Mouse (Mus musculus): ENCODE results near the gene Hif3a.
"Not testable (repeated sequence)": the region's sequence is repeated elsewhere in the genome, so short reads cannot be mapped to it uniquely, and the experiment has no call there.

The Hif3a gene

DNA sequence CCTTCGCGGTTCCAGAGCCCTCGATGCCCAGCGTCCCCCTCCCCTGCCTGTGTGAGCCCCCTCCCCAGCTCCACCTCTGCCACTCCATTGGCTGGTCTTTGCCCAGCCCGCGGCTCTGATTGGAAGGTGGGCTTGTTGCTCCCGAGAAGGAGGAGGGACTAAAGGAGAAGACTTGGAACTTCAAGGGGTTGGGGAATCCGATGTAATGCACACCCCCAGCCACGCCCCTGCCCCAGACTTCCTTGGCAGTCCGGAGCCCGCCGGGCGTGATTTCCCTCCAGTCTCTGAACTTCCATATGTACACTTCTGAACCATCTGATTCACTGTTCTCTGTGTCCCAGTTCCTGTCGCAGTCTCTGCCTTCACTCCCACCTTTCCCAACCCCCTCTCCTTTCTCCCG is at the start of gene Hif3a:
TSS of gene Hif3a (minus strand) at position 39 of the 400 bp plus-strand sequence.
- no peak for DNase-seq (ENCODE audit: low read depth, low spot score)

GRCm38 (mm10) chr7:17101631-17102030 is 39.4 kb upstream of the Hif3a start:
- not testable (repeated sequence) for DNase-seq (ENCODE audit: low read depth, low spot score)

GRCm38 (mm10) chr7:17091280-17091679 is 29.1 kb upstream of the Hif3a start:
- no peak for DNase-seq (ENCODE audit: low read depth, low spot score)

DNA sequence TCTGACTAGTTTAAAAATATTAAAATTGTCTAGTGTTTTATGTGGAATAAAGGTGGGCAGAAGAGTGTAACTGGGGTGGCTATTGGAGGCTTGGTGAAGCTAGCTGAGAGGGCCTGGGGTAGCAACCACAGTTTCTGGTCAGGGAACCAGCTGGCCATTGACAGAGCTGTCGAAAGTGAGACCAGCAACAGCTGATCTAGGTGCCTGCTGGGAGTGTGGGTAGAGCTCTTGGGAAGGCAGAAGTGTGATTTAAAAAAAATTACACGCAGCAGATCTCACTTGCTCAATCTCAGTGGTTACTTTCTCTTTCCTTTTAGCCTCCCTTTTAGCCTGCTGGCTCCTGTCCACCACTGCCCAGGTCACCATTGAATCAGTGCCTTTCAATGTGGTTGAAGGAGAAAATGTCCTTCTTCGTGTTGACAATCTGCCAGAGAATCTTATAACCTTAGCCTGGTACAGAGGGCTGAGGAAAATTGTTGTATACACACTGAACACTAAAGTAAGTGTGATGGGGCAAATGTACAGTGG is 27.9 kb upstream of the Hif3a start:
- no peak for DNase-seq (ENCODE audit: low read depth, low spot score)

DNA sequence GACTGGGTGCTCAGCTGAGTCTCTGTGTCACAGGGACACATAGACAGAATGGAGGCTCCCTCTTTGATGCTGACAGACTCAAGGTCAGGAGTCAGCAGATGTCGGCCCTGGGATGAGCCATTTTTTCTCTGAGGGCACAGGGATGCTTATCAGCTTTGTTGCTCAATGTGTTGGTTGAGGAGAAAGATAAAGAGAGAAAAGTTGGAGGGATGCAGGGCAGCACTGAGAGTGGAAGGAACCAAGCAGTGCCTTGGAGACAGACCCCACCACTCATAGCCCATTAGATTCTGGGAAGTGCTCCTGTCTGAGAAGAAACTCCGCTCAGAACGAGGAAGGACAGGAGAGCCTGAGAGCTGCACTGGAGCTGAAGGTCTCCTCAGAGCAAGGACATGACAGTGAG is 25.5 kb upstream of the Hif3a start:
- no peak for DNase-seq (ENCODE audit: low read depth, low spot score)

DNA sequence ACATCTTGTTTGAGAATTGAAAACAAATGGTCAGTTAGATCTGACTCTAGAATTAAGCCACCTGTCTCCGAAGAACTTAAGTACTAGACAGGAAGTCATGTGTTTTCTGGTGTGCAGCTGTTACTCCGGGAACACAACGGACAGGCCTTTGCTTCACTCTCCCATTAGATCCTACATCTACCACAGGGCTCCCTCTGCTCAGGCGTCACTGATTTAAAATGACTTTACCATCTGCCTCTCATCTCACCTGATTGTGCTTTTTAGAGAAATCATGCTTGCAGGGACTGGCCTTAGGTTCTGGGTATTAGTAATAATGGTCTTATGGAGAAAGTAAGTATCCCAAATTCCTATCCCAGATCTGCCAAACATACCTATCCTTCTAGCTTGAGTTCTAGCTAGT is 20.5 kb upstream of the Hif3a start:
- no peak for DNase-seq (ENCODE audit: low read depth, low spot score)

DNA sequence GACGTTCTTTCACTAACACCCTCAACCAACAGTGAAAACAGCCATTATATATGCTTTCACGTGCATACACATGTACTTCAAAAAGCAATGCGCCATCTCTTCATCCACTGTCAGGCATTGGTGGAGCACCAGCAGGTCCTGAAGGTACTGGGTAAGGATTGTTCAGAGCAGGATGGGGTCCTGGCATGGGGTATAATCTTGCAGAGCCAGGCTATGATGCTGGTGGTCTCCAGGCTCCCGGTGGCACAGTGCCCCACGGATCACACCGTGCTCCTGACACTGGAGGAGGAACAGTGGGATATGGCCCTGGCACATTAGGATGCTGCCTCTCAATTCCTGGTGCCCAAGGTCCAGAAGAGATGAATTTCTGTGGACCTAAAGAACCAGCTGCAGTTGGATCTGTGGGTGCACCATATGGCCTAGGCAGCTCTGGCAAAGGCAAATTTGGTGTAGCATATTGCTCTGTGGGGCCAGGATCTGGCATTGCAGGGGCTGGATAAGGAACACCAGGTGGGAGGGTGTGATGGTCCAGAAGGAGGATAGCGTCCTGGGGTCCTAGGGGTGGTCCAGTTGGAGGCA is 15.9 kb upstream of the Hif3a start:
- no peak for DNase-seq (ENCODE audit: low read depth, low spot score)

DNA sequence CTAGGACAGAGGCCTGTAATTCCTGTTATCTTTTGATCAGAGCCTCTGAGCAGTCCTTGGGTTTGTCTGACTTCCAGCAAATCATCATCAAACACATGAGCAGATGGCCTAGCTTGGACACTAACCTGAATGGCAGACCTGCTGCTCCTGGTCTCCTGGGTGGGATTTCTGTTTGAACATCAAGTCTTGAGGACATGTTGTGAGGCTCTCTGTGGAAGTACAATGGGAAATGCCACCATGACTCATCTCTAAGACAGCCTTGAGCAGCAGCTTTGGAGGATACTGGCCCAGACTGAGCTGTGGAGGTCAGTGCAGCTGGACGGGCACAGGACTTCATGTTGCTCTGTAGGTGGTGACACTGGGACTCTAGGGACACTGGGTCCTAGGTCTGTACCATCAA is 14.3 kb upstream of the Hif3a start:
- DNase-seq (ENCODE audit: low read depth, low spot score) = no peak

DNA sequence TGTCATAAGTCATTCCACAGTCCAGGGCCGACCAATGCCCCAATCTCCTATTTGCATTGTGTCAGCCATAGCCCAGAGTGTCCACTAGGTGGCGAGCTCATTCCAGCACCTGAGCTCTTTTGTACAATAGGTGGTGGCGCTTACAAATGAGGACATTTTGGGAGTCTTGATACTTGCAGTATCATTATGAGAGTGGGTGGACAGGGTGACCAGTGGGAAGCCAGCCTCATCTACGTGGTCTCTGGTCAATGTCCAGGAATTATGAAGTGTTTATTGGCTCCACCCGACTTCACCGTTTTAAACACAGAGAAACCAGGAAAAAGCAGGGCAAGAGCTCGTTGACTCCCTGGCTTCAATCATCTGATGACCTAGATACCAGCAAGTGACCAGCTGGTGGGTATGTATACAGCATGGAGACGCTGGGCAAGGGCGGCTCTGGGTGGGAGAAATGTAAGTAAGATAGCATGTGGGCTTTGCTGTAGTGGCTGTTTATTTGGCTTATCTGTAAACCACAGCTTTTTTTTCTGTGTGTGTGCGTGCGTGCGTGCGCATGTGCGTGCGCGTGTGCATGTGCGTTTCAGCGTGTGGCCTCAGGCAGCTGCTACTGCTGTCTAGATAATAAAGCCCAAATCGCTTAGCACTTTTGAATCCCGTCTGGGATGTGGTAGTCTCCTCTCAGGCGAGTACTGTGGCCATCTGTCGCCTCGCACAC is 11.8 kb upstream of the Hif3a start, which contains the start of gene Psg16:
TSS of gene Psg16 (plus strand) at position 137 of the 712 bp plus-strand sequence.
- DNase-seq (ENCODE audit: low read depth, low spot score) = no peak

DNA sequence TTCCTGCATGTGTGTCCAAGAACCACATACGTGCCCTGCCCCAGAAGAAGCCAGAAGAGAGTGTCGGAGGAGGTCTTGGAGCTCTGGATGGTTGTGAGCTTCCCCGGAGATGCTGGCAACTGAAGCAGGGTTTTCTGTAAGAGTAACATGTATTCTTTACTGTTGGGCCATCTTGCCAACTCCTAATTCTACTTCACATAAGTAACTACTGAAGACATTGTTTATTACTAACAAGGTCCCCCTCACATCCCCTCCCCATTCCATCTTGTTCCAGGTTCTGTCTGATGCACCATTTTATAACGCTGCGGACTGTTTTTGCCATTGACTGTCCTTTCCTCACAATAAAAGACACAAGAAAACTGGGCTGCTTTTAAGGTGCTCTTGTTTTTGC is 11.3 kb upstream of the Hif3a start:
- no peak for DNase-seq (ENCODE audit: low read depth, low spot score)

DNA sequence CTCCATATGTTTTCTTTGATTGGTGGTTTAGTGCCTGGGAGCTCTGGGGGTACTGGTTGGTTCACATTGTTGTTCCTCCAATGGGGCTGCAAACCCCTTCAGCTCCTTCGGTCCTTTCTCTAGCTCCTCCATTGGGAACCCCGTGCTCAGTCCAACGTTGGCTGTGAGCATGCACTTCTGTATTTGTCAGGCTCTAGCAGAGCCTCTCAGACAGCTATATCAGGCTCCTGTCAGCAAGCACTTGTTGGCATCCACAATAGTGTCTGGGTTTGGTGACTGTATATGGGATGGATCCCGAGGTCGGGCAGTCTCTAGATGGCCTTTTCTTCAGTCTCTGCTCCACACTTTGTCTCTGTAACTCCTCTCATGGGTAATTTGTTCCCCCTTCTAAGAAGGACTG is 5.4 kb upstream of the Hif3a start:
- not testable (repeated sequence) for DNase-seq (ENCODE audit: low read depth, low spot score)

DNA sequence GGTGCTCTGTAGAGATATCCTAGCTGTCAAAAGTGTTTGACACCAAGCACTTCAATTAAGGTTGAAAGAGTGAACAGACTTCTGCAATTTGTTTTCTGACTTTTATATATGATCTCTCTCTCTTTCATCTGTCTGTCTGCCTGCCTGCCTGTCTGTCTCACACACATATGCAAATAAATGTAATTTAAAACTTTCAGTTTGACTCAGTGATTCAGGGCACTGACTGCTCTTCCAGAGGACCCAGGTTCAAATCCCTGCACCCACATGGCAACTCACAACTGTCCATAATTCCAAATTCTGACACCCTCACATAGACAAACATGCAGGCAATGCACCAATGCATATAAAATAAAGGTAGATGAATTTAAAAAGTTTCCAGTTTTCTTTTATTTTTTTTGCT is 4.8 kb upstream of the Hif3a start:
- no peak for DNase-seq (ENCODE audit: low read depth, low spot score)

- no peak for DNase-seq (ENCODE audit: low read depth, low spot score)
Observed at GRCm38 (mm10) chr7:17066412-17066811, 4.2 kb upstream of the Hif3a start.

DNA sequence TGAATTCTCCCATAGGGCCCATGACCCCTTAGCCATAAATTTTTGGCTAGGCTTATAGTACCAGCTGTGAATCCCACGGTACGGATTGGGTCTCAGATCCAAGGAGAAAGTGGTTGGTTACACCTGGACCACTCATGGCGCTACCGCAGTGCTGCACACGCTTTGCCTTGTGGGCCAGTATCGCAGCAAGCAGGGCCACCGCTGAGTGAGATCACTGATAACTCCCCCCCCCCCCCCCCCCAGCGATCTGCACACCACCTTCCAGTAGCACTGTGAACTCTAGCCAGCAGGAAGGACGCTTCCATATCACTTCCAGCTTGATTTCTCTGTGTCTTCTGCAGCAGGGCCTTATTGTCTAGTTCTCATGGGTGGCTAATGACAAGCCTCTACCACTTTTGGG is 3.4 kb upstream of the Hif3a start:
- no peak for DNase-seq (ENCODE audit: low read depth, low spot score)

GRCm38 (mm10) chr7:17062845-17063244 is 618 bp upstream of the Hif3a start:
- DNase-seq (ENCODE audit: low read depth, low spot score) = no peak

- no peak for DNase-seq (ENCODE audit: low read depth, low spot score)
Observed at GRCm38 (mm10) chr7:17060782-17061605, 1.2 kb downstream of the Hif3a start.

DNA sequence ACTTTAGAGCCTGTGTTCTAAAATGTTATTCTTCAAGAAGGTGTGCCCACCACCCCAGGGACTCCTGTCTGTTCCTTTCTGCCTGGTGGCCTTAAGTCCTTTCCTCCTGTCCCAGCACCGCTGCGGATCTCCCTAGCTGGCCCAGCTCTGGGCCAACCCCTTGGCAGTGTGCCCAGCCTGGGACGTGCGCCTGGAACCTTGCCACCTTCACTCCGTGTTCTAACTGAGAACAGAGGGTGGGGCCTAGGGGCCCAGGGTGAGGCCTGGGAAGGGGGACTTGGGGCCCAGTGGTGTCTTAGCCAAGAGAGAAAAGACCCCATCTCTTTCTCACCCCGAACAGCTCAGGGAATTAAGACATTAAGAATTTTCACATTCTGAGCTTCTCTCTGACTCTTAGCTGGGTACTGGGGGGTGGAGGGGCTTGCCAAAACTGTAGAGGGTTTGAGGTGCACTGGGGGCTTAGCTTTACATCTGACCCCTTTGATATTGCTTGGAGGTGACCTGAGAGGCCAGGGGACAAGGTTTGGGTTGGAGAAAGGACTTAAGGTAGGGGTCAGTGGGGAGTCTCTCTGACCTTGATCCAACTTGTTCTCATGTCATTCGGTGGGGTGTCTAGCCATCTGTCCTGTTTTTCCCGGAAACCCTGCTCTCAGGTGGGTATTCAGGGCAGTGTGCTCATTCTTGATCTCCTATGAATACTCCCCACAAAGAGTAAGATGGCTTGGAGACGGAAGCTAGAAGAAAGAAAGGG is 2.0 kb downstream of the Hif3a start:
- DNase-seq (ENCODE audit: low read depth, low spot score) = peak; percentile 94

GRCm38 (mm10) chr7:17059463-17059844 is 2.8 kb downstream of the Hif3a start:
- DNase-seq (ENCODE audit: low read depth, low spot score) = no peak

DNA sequence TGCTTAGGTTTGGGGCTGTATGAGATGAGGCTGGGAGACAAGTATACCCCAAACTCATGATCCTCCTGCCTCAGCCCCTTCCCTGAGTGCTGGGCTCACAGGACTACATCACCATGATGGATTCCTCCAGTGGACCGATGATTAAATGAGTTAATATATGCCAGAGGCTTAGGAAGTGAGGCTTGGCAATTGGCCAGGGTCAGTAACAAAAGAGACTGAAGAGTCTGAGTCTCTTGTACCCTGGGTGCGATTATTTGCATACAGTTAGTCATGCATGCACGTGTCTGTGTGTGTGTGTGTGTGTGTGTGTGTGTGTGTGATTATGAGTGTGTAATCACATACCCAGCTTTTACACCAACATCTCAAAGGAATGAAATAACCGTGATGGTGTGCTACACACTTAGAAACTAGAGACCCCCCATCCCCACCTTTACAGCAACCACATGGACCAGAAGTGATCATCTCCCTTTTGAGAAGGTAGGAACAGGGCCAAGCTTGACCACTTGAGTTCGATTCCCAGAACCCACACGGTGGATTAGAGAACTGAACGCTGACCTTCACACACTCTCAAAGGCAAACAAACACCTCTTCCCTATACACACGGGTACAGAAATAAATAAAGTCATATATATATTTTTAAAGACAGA is 3.3 kb downstream of the Hif3a start:
- no peak for DNase-seq (ENCODE audit: low read depth, low spot score)

- DNase-seq (ENCODE audit: low read depth, low spot score) = peak; percentile 92
Observed at GRCm38 (mm10) chr7:17058071-17058689, 4.0 kb downstream of the Hif3a start.
